Mouse (Mus musculus): ENCODE results near the gene Scube1.
A peak's percentile ranks its signal among the peaks of the same experiment; 100 is the strongest.

Gene Scube1

GRCm38 (mm10) chr15:83665993-83666392 is 58.8 kb downstream of the Scube1 start:
- no peak for DNase-seq (ENCODE audit: low spot score in 2 of 2)

- peak; percentile 55 to 75 for DNase-seq (ENCODE audit: low spot score in 2 of 2)
Measured at GRCm38 (mm10) chr15:83664722-83665121, 60.1 kb downstream of the Scube1 start.

- no peak for DNase-seq (ENCODE audit: low spot score in 2 of 2)
Measured at GRCm38 (mm10) chr15:83663066-83663465, 61.8 kb downstream of the Scube1 start.

GRCm38 (mm10) chr15:83662106-83662505 is 62.7 kb downstream of the Scube1 start:
- DNase-seq (ENCODE audit: low spot score in 2 of 2), result no peak

- DNase-seq (ENCODE audit: low spot score in 2 of 2), result no peak
Measured at GRCm38 (mm10) chr15:83642518-83642917, 82.3 kb downstream of the Scube1 start.

GRCm38 (mm10) chr15:83640208-83640607 is 84.6 kb downstream of the Scube1 start:
- no peak for DNase-seq (ENCODE audit: low spot score in 2 of 2)

GRCm38 (mm10) chr15:83639160-83639559 is 85.7 kb downstream of the Scube1 start:
- DNase-seq (ENCODE audit: low spot score in 2 of 2), result no peak

- no peak for DNase-seq (ENCODE audit: low spot score in 2 of 2)
Measured at GRCm38 (mm10) chr15:83638196-83638899, 86.5 kb downstream of the Scube1 start.

- no peak for DNase-seq (ENCODE audit: low spot score in 2 of 2)
Measured at GRCm38 (mm10) chr15:83636759-83637158, 88.1 kb downstream of the Scube1 start.

GRCm38 (mm10) chr15:83635251-83635650 is 89.6 kb downstream of the Scube1 start:
- no peak for DNase-seq (ENCODE audit: low spot score in 2 of 2)

- no peak for DNase-seq (ENCODE audit: low spot score in 2 of 2)
Measured at GRCm38 (mm10) chr15:83634076-83634475, 90.7 kb downstream of the Scube1 start.

GRCm38 (mm10) chr15:83631071-83631470 is 93.8 kb downstream of the Scube1 start:
- no peak for DNase-seq (ENCODE audit: low spot score in 2 of 2)

- DNase-seq (ENCODE audit: low spot score in 2 of 2), result no peak
Measured at GRCm38 (mm10) chr15:83629716-83630115, 95.1 kb downstream of the Scube1 start.

GRCm38 (mm10) chr15:83626142-83626645 is 98.6 kb downstream of the Scube1 start:
- no peak for DNase-seq (ENCODE audit: low spot score in 2 of 2)

- no peak for DNase-seq (ENCODE audit: low spot score in 2 of 2)
Measured at GRCm38 (mm10) chr15:83615245-83615644, 109.6 kb downstream of the Scube1 start.

- peak; percentile 47 to 66 for DNase-seq (ENCODE audit: low spot score in 2 of 2)
Measured at GRCm38 (mm10) chr15:83607115-83607802, 117.6 kb downstream of the Scube1 start.

GRCm38 (mm10) chr15:83606700-83607099 is 118.1 kb downstream of the Scube1 start:
- no peak for DNase-seq (ENCODE audit: low spot score in 2 of 2)

GRCm38 (mm10) chr15:83606216-83606615 is 118.6 kb downstream of the Scube1 start:
- DNase-seq (ENCODE audit: low spot score in 2 of 2), result no peak

- DNase-seq (ENCODE audit: low spot score in 2 of 2), result no peak
Measured at GRCm38 (mm10) chr15:83603426-83603825, 121.4 kb downstream of the Scube1 start.

- no peak for DNase-seq (ENCODE audit: low spot score in 2 of 2)
Measured at GRCm38 (mm10) chr15:83603046-83603396, 121.8 kb downstream of the Scube1 start.

GRCm38 (mm10) chr15:83602372-83603045 is 122.3 kb downstream of the Scube1 start:
- no peak for DNase-seq (ENCODE audit: low spot score in 2 of 2)

GRCm38 (mm10) chr15:83601185-83601584 is 123.6 kb downstream of the Scube1 start:
- no peak for DNase-seq (ENCODE audit: low spot score in 2 of 2)

- DNase-seq (ENCODE audit: low spot score in 2 of 2), result no peak
Measured at GRCm38 (mm10) chr15:83596833-83597232, 128.0 kb downstream of the Scube1 start.

Measured in urinary bladder, postnatal 36 days (tissue).